Mouse (Mus musculus) neural tube, embryonic 12.5 days (tissue): ENCODE data around the gene Krr1. TPM values are rescaled to one million over a fixed set of nuclear protein-coding genes. Genes with fewer than 3 reads are reported as not detected.

Experiments
- ATAC-seq: fragments of 200-750 bp; cut with Nextera tagmentation; 2 replicates; pipeline ENCODE4 v1.8.0; 2017; ENCODE audit warnings: low read depth, mild to moderate bottlenecking, moderate TSS enrichment, moderate library complexity; ENCODE audit not compliant: low FRiP score
- H3K27ac ChIP-seq: fragments of 300-500 bp; sonication (generic); 2 replicates; pipeline ENCODE4 v1.5.1; 2016
- H3K27me3 ChIP-seq: fragments of 300-500 bp; sonication (generic); replicated peaks from 2 replicates; pipeline ENCODE4 v1.6.1; 2016; ENCODE audit warnings: mild to moderate bottlenecking
- H3K36me3 ChIP-seq: fragments of 300-500 bp; sonication (generic); 2 replicates; pipeline ENCODE4 v1.6.1; 2016; ENCODE audit warnings: mild to moderate bottlenecking
- H3K4me1 ChIP-seq: fragments of 300-500 bp; sonication (generic); 2 replicates; pipeline ENCODE4 v1.6.1; 2016
- H3K4me2 ChIP-seq: fragments of 300-500 bp; sonication (generic); replicated peaks from 2 replicates; pipeline ENCODE4 v1.6.1; 2016; ENCODE audit warnings: mild to moderate bottlenecking
- H3K4me3 ChIP-seq: fragments of 300-500 bp; sonication (generic); 2 replicates; pipeline ENCODE4 v1.5.1; 2016
- H3K9ac ChIP-seq: fragments of 300-500 bp; sonication (generic); 2 replicates; pipeline ENCODE4 v1.6.1; 2016; ENCODE audit warnings: mild to moderate bottlenecking
- H3K9me3 ChIP-seq: fragments of 300-500 bp; sonication (generic); 2 replicates; pipeline ENCODE4 v1.6.1; 2016; ENCODE audit warnings: mild to moderate bottlenecking
- WGBS: fragments of 180-500 bp; shearing (Covaris S2); methylation state at CpG from one replicate; pipeline ENCODE4 v1.1.7; 2016; 5-methylcytosine and 5-hydroxymethylcytosine counted together
- polyA plus RNA-seq: library from polyadenylated mRNA; unstranded; fragments of >200 nt; fragmentation: Nextera tagmentation; extraction: Ambion mirVana; gene quantifications from 2 replicates; pipeline ENCODE4 v1.2.1, GENCODE M21; 2016

Krr1 gene
- polyA plus RNA-seq, 1 experiment from 2014 or later: 53.1 TPM

DNA sequence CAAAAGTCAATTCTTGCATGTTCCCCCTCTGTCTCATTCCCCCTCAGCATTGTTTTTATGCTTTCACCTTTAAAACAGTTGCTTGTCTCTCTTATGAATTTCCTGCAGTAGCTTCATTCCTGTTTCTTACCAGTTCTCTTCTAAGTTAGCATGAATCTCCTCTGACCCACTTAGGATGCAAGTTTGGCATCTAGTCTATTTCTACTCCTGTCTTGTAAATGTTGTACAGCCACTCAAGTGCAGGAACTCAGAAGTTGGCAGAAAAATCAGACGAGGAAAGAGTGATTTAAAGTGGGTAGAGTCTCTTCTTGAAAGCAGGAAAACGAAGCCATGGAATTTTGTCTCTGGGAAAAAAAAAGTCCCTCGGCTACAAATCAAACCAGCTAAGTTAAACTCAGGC lies 26.9 kb upstream of the Krr1 start:
- no peak for ATAC-seq
- no peak overlapping the region for H3K9ac ChIP-seq
- H3K4me3 ChIP-seq: no peak overlapping the region
- no peaks in the 10 kb centered on the region for H3K4me1 ChIP-seq
- H3K9me3 ChIP-seq: 0 out of 2 replicates have a peak, but pooled peaks cover 3% of the 10 kb centered on the region
- no peak overlapping the region for H3K4me2 ChIP-seq
- H3K27ac ChIP-seq: no peak overlapping the region
- no peaks in the 10 kb centered on the region for H3K27me3 ChIP-seq
- WGBS: 78% methylated on average over 3 of the region's 3 CpGs
- no peaks in the 10 kb centered on the region for H3K36me3 ChIP-seq

- Histone ChIP-seq H3K9ac (no peak overlapping the region), H3K36me3 (no peaks in the 10 kb centered on the region)
- no peak for ATAC-seq
These were observed 24.4 kb upstream of the Krr1 start for GRCm38 (mm10) chr10:111948041-111948440.

GRCm38 (mm10) chr10:111949008-111949407 lies 23.5 kb upstream of the Krr1 start:
- no peaks in the 10 kb centered on the region for H3K36me3 ChIP-seq
- WGBS: 29% methylated on average over 4 of the region's 4 CpGs
- no peak overlapping the region for H3K4me3 ChIP-seq
- H3K9me3 ChIP-seq: 0 out of 2 replicates have a peak, but pooled peaks cover 3% of the 10 kb centered on the region
- no peak for ATAC-seq
- no peak overlapping the region for H3K9ac ChIP-seq
- H3K27ac ChIP-seq: no peak overlapping the region
- no peak overlapping the region for H3K4me2 ChIP-seq
- no peaks in the 10 kb centered on the region for H3K4me1 ChIP-seq
- H3K27me3 ChIP-seq: no peaks in the 10 kb centered on the region

More at GRCm38 (mm10) chr10:111948041-111948440, 24.4 kb upstream of the Krr1 start:
- WGBS: 84% methylated on average over 1 of the region's 1 CpGs
- Histone ChIP-seq H3K27me3 (no peaks in the 10 kb centered on the region), H3K27ac (no peak overlapping the region), H3K4me2 (no peak overlapping the region), H3K4me1 (no peaks in the 10 kb centered on the region), H3K9me3 (0 out of 2 replicates have a peak, but pooled peaks cover 3% of the 10 kb centered on the region), H3K4me3 (no peak overlapping the region)

GRCm38 (mm10) chr10:111955836-111956235 lies 16.6 kb upstream of the Krr1 start:
- Histone ChIP-seq H3K4me3 (no peak overlapping the region), H3K27ac (no peak overlapping the region), H3K4me1 (no peaks in the 10 kb centered on the region), H3K9ac (no peak overlapping the region), H3K27me3 (no peaks in the 10 kb centered on the region), H3K4me2 (no peak overlapping the region), H3K36me3 (no peaks in the 10 kb centered on the region), H3K9me3 (no peaks in the 10 kb centered on the region)
- no peak for ATAC-seq
- 86% methylated on average over 2 of the region's 2 CpGs for WGBS

DNA sequence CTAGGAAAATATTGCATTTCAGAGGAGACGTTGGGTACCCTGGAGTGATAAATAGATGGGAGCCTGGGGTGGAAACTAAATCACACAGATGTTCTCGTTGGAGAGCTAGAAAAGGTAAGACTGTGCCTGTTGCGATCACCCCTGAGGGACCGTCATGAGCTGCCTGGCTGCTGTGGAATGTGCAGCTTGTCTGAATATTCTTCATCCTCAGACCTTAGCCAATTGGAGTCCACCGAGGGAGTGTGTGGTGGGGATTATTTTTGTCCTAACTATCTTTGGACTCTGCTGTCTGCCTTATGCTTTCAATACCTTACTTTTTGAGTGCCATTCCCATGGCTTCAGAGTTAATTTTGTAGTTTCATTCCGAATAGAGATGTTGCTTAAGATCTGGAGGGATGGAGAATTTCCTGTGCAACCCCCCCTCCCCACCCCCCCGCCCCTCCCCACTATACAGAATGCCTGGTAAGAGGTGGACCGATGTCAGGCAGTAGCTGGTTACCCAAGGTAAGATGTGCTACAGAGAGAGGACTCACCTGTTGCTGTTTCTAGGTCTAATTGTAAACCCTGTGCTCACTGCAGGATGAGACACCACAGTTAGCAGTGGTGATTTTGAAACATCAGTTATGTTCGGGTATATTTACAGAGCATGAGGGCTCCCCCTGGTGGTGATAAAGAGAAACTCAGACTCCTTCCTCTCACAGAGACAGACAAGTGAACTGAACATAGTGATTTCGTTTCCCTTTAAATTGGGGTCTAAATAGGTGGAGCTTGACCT lies 15.0 kb upstream of the Krr1 start:
- Histone ChIP-seq H3K27ac (no peak overlapping the region), H3K4me1 (no peaks in the 10 kb centered on the region), H3K4me2 (no peak overlapping the region), H3K27me3 (no peaks in the 10 kb centered on the region), H3K9ac (no peak overlapping the region), H3K36me3 (no peaks in the 10 kb centered on the region), H3K9me3 (no peaks in the 10 kb centered on the region), H3K4me3 (no peak overlapping the region)
- WGBS: 68% methylated on average over 10 of the region's 10 CpGs
- peak; percentile 89 for ATAC-seq

GRCm38 (mm10) chr10:111958046-111958421 lies 14.4 kb upstream of the Krr1 start:
- peak; percentile 31; the same call in 1 of the 2 replicates for ATAC-seq
- Histone ChIP-seq H3K4me2 (no peak overlapping the region), H3K4me3 (no peak overlapping the region), H3K27me3 (no peaks in the 10 kb centered on the region), H3K4me1 (no peaks in the 10 kb centered on the region), H3K36me3 (no peaks in the 10 kb centered on the region), H3K9ac (no peak overlapping the region), H3K27ac (no peak overlapping the region), H3K9me3 (no peaks in the 10 kb centered on the region)
- WGBS: 40% methylated on average over 4 of the region's 4 CpGs

- WGBS: 85% methylated on average over 2 of the region's 2 CpGs
- Histone ChIP-seq H3K4me1 (no peaks in the 10 kb centered on the region), H3K9me3 (no peaks in the 10 kb centered on the region), H3K27me3 (no peaks in the 10 kb centered on the region), H3K9ac (no peak overlapping the region), H3K4me2 (no peak overlapping the region), H3K4me3 (no peak overlapping the region), H3K36me3 (no peaks in the 10 kb centered on the region), H3K27ac (no peak overlapping the region)
- ATAC-seq: no peak
These were observed 13.1 kb upstream of the Krr1 start for GRCm38 (mm10) chr10:111959353-111959752.

- Histone ChIP-seq H3K4me1 (no peaks in the 10 kb centered on the region), H3K9ac (no peak overlapping the region), H3K4me2 (no peak overlapping the region), H3K36me3 (no peaks in the 10 kb centered on the region), H3K27me3 (no peaks in the 10 kb centered on the region), H3K9me3 (no peaks in the 10 kb centered on the region), H3K27ac (no peak overlapping the region), H3K4me3 (no peak overlapping the region)
- no peak for ATAC-seq
- 87% methylated on average over 6 of the region's 6 CpGs for WGBS
These were observed 12.0 kb upstream of the Krr1 start for GRCm38 (mm10) chr10:111960459-111960858.

- WGBS: 62% methylated on average over 4 of the region's 4 CpGs
- H3K27me3 ChIP-seq: no peaks in the 10 kb centered on the region
- H3K9me3 ChIP-seq: no peaks in the 10 kb centered on the region
- no peak overlapping the region for H3K4me2 ChIP-seq
- no peaks in the 10 kb centered on the region for H3K36me3 ChIP-seq
- H3K9ac ChIP-seq: no peak overlapping the region
- H3K27ac ChIP-seq: no peak overlapping the region
- no peaks in the 10 kb centered on the region for H3K4me1 ChIP-seq
- no peak for ATAC-seq
- no peak overlapping the region for H3K4me3 ChIP-seq
These were observed 6.1 kb upstream of the Krr1 start for GRCm38 (mm10) chr10:111966394-111966793.

DNA sequence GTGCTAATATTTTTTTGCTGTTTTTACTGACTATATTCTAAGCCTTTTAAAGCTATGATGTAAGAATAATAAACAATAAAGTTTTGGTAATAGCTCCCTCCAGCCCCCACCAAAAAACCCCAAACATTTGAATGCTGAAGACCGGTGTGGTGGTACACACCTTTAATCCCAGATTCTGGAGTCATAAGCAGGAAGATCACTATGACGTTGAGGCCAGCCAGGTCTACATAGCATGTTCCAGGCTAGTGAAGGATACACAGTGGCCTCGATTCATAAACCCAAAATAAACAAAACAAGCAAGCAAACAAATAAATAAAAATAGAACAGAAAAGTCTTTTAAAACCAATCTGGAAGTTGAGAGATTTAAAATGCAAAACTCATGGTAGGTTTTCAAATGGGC lies 535 bp upstream of the Krr1 start:
- peak; percentile 56 for ATAC-seq
- no peak overlapping the region for H3K4me2 ChIP-seq
- no peaks in the 10 kb centered on the region for H3K9me3 ChIP-seq

GRCm38 (mm10) chr10:111977584-111977983 lies 5.1 kb downstream of the Krr1 start:
- H3K27ac ChIP-seq: no peak overlapping the region
- no peaks in the 10 kb centered on the region for H3K9me3 ChIP-seq
- peaks cover 8% of the 10 kb centered on the region for H3K4me1 ChIP-seq
- 39% methylated on average over 5 of the region's 5 CpGs for WGBS
- H3K9ac ChIP-seq: no peak overlapping the region
- H3K36me3 ChIP-seq: peaks cover 38% of the 10 kb centered on the region
- ATAC-seq: 0 out of 2 replicates have a peak, but pooled peaks have one; percentile 29
- no peaks in the 10 kb centered on the region for H3K27me3 ChIP-seq
- no peak overlapping the region for H3K4me2 ChIP-seq
- no peak overlapping the region for H3K4me3 ChIP-seq

More for the DNA sequence above, 535 bp upstream of the Krr1 start:
- WGBS: 91% methylated on average over 3 of the region's 3 CpGs
- Histone ChIP-seq H3K4me3 (no peak overlapping the region), H3K27me3 (no peaks in the 10 kb centered on the region), H3K9ac (no peak overlapping the region), H3K27ac (no peak overlapping the region), H3K4me1 (peaks cover 8% of the 10 kb centered on the region), H3K36me3 (0 out of 2 replicates have a peak, but pooled peaks cover 1% of the 10 kb centered on the region)

DNA sequence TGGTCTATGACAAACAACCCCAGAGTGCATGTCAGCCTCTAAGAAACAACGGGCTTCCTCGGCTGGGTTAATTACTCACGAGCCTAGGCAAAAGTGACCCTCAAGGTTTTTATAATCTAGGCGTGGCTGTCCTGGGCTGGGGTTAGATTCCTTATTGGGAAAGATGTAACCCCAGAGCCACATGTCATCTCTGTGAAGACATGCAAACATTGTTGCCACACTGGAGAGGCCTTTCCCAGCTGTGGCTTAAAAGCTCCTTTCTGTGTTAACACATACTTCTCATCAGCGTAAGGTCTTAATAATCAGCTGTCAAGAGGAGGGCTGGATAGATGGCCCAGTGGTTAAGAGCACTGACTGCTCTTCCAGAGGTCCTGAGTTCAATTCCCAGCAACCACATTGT lies 10.6 kb downstream of the Krr1 start:
- 90% methylated on average over 5 of the region's 5 CpGs for WGBS
- no peak for ATAC-seq

GRCm38 (mm10) chr10:111986453-111986852 lies 14.0 kb downstream of the Krr1 start:
- H3K27me3 ChIP-seq: no peaks in the 10 kb centered on the region
- no peak overlapping the region for H3K4me2 ChIP-seq
- H3K9me3 ChIP-seq: no peaks in the 10 kb centered on the region
- peaks cover 41% of the 10 kb centered on the region for H3K36me3 ChIP-seq
- no peak overlapping the region for H3K27ac ChIP-seq
- 96% methylated on average over 6 of the region's 6 CpGs for WGBS
- H3K4me3 ChIP-seq: no peak overlapping the region
- H3K9ac ChIP-seq: no peak overlapping the region
- ATAC-seq: no peak
- no peaks in the 10 kb centered on the region for H3K4me1 ChIP-seq

More for the DNA sequence above, 10.6 kb downstream of the Krr1 start:
- H3K9ac ChIP-seq: no peak overlapping the region
- H3K36me3 ChIP-seq: peaks cover 63% of the 10 kb centered on the region
- H3K4me1 ChIP-seq: no peaks in the 10 kb centered on the region
- no peaks in the 10 kb centered on the region for H3K9me3 ChIP-seq
- no peak overlapping the region for H3K4me2 ChIP-seq
- no peak overlapping the region for H3K4me3 ChIP-seq
- no peak overlapping the region for H3K27ac ChIP-seq
- no peaks in the 10 kb centered on the region for H3K27me3 ChIP-seq
